Mouse (Mus musculus) central nervous system, embryonic 18 days (tissue): ENCODE results near the gene AI413582. TPM values are rescaled to one million over a fixed set of nuclear protein-coding genes. Genes with fewer than 3 reads are reported as not detected.

ENCODE experiments used
- polyA plus RNA-seq: library from polyadenylated mRNA; depleted of rRNA; stranded (reverse); fragments of >200 nt; gene quantifications from 2 replicates; pipeline ENCODE4 v1.2.3, GENCODE M21; 2012; rRNA removed

The AI413582 gene
- 71.1 and 77.5 TPM in 2 replicates for polyA plus RNA-seq

DNA sequence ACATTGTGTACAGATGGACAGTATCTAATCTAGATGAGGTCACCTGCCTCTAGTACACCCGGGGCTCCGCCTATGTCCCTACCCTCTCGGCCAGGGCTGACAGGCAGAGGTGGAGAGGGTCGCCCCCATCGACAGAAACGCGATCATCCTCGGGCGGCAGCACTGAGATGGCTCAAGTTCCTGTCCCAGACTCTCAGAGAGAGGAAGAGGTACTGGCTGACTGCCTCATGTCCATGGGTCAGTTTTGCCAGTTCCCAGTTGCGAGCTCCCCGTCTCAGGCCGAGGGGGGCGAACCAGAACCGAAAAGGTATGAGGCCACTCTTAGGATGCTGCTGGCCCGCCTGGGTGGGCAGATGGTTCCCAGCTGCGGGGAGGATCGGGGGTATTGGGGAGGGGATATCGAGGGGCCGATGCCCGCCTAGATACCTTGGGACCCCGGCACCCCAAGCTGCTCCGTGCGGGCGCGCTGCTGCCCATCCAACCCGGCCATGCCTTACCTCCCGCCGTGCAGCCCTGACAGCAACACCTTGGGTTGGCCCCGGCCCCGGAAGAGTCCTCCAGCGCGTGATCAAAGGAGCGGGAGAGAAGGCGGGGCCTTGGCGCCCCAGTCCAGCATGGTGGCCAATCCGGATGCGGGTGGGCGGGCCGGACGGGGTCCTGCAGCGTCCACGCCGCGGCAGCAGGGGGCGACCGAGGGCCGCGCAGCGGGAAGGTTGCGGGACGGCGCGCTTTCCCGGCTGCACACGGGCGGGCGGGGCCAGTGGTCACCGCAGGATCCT is at the start of gene AI413582:
Gene AI413582 (minus strand): TSS at position 594 of the 779 bp plus-strand sequence.

DNA sequence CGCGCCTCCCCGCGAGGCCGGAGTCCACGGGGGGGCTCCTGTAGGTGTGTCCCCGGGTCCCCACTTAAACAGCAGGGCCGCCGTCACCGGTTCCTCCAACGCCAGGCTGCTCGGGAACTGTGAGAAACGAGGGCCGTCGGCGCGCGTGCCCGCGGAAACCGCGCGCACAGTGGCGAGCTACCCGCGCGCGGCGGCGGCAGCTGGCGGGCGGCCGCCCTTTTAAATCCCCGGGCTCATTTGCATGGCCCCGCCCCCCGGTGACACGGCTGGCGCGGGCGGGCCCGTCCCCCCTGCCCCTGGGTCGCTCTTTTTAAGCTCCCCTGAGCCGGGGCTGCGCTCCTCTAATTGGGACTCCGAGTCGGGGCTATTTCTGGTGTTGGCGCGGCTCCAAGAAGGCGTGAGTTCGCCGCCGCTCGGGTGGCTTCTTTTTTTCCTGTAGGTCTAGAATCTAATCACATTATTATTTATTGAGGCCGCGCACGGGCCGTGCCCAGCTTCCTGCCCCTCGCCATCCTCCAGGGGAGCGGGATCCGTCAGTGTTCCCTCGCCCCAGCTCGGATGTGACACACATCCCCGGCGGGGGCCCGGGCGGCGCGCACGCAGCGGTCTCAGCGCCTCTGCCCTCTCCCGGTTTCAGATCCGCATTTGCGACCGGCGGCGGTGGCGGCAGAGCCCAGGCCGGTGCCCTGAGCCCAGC is 9.1 kb downstream of the AI413582 start, which contains the start of gene Hmga1:
Gene Hmga1 (plus strand): TSS at position 183 of the 697 bp plus-strand sequence.

DNA sequence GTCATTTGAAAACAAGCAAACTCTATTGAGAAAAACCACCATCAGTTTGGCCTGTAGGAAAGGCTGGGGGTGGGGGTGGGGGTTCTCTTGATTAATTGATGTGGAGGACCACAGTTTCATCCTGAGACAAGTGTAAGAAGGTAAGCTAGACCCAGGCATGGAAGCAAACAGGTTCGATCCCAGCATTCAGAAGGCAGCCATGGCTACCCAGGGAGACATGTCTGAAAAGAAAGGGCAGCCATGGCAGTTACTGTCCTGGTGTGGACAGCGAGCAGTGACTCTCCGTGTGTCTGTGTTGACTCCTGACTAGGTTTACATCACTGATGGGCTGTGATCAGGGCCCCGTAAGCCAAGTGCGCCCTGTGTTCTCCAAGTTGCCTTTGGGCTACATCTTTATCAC is 44.3 kb downstream of the AI413582 start, which contains the start of gene Grm4:
Gene Grm4 (minus strand): TSS at position 101 of the 400 bp plus-strand sequence.

Other genes starting within 250 kb of the AI413582 start
- gene Grm4, start 44.4 kb downstream of the AI413582 start, polyA plus RNA-seq, result 16.5 and 19.8 TPM in 2 replicates
- 77.0 and 80.0 TPM in 2 replicates for gene Hmga1, start 9.3 kb downstream of the AI413582 start, polyA plus RNA-seq
- 343 and 362 TPM in 2 replicates for gene Nudt3, start 57.7 kb upstream of the AI413582 start, polyA plus RNA-seq
- 0.14 and 0.29 TPM in 2 replicates for gene RPS10-NUDT3, start 69.5 kb upstream of the AI413582 start, polyA plus RNA-seq
- 873 and 890 TPM in 2 replicates for gene Rps10, start 70.9 kb upstream of the AI413582 start, polyA plus RNA-seq
- 34.8 and 41.1 TPM in 2 replicates for gene Pacsin1, start 89.8 kb upstream of the AI413582 start, polyA plus RNA-seq
- gene Spdef, start 163.2 kb upstream of the AI413582 start, polyA plus RNA-seq, result 2.0 and 2.1 TPM in 2 replicates